Mouse (Mus musculus) monocyte, adult 2 months (primary cell): Measurements from ENCODE around the gene Rsu1.

Experiments
- DNase-seq, 2 experiments: peaks; one replicate each; pipeline ENCODE4 v3.0.0; 2022; ENCODE audit warnings: low spot score in 2 of 2, low read depth in 1 of 2

The Rsu1 gene

GRCm38 (mm10) chr2:13169158-13169890, 101.9 kb downstream of the Rsu1 start:
- DNase-seq = no peak

GRCm38 (mm10) chr2:13168743-13169142, 102.5 kb downstream of the Rsu1 start:
- no peak for DNase-seq

- no peak for DNase-seq
Measured at GRCm38 (mm10) chr2:13161717-13162116, 109.5 kb downstream of the Rsu1 start.

GRCm38 (mm10) chr2:13145245-13145644, 126.0 kb downstream of the Rsu1 start:
- no peak for DNase-seq

GRCm38 (mm10) chr2:13134890-13135289, 136.3 kb downstream of the Rsu1 start:
- DNase-seq = no peak

- DNase-seq = no peak
Measured at GRCm38 (mm10) chr2:13132841-13133240, 138.4 kb downstream of the Rsu1 start.

GRCm38 (mm10) chr2:13132406-13132805, 138.8 kb downstream of the Rsu1 start:
- no peak for DNase-seq

- DNase-seq = no peak
Measured at GRCm38 (mm10) chr2:13129859-13130258, 141.4 kb downstream of the Rsu1 start.

- DNase-seq = no peak
Measured at GRCm38 (mm10) chr2:13129337-13129736, 141.9 kb downstream of the Rsu1 start.

GRCm38 (mm10) chr2:13120461-13120860, 150.8 kb downstream of the Rsu1 start:
- DNase-seq = no peak

- no peak for DNase-seq
Measured at GRCm38 (mm10) chr2:13117896-13118295, 153.3 kb downstream of the Rsu1 start.

- no peak for DNase-seq
Measured at GRCm38 (mm10) chr2:13106531-13106930, 164.7 kb downstream of the Rsu1 start.

- no peak for DNase-seq
Measured at GRCm38 (mm10) chr2:13104388-13104787, 166.8 kb downstream of the Rsu1 start.

GRCm38 (mm10) chr2:13103797-13104200, 167.4 kb downstream of the Rsu1 start:
- DNase-seq = no peak

GRCm38 (mm10) chr2:13094045-13094444, 177.2 kb downstream of the Rsu1 start:
- DNase-seq = no peak

GRCm38 (mm10) chr2:13093570-13093969, 177.6 kb downstream of the Rsu1 start:
- DNase-seq = no peak

GRCm38 (mm10) chr2:13091399-13092015, 179.7 kb downstream of the Rsu1 start:
- no peak for DNase-seq

GRCm38 (mm10) chr2:13090841-13091240, 180.4 kb downstream of the Rsu1 start:
- DNase-seq = no peak

- no peak for DNase-seq
Measured at GRCm38 (mm10) chr2:13089861-13090260, 181.4 kb downstream of the Rsu1 start.

GRCm38 (mm10) chr2:13088266-13088665, 182.9 kb downstream of the Rsu1 start:
- no peak for DNase-seq

GRCm38 (mm10) chr2:13087811-13088210, 183.4 kb downstream of the Rsu1 start:
- DNase-seq = no peak

GRCm38 (mm10) chr2:13084223-13084622, 187.0 kb downstream of the Rsu1 start:
- DNase-seq = no peak

GRCm38 (mm10) chr2:13080476-13080875, 190.7 kb downstream of the Rsu1 start:
- no peak for DNase-seq
